Mouse (Mus musculus) natural killer cell, adult 2 months (primary cell): ENCODE results near the gene Zfp708.
A peak's percentile ranks its signal among the peaks of the same experiment; 100 is the strongest.
"Not testable (repeated sequence)": the region's sequence is repeated elsewhere in the genome, so short reads cannot be mapped to it uniquely, and the experiment has no call there.

Experiments
- DNase-seq, 2 experiments: peaks; one replicate each; pipeline ENCODE4 v3.0.0; 2022; ENCODE audit warnings: low spot score in 2 of 2

Zfp708 gene

GRCm38 (mm10) chr13:67097876-67098275 is at the start of gene Zfp708:
TSS of gene Zfp708 (minus strand) at chr13:67097976.
- DNase-seq = no peak

GRCm38 (mm10) chr13:67128038-67128721 is 30.4 kb upstream of the Zfp708 start:
- DNase-seq = peak; percentile 68 to 74

- DNase-seq = not testable (repeated sequence)
These were observed 29.7 kb upstream of the Zfp708 start for GRCm38 (mm10) chr13:67127507-67127906.

- no peak for DNase-seq
These were observed 26.7 kb upstream of the Zfp708 start for GRCm38 (mm10) chr13:67124460-67124859.

- DNase-seq = not testable (repeated sequence)
These were observed 23.6 kb upstream of the Zfp708 start, which contains the start of gene Zfp759 for GRCm38 (mm10) chr13:67121360-67121759. TSS of gene Zfp759 (plus strand) at chr13:67121660.

- DNase-seq = not testable (repeated sequence)
These were observed 18.4 kb upstream of the Zfp708 start, which contains the start of gene Rslcan18 for GRCm38 (mm10) chr13:67116163-67116562. TSS of gene Rslcan18 (minus strand) at chr13:67116263.

- no peak for DNase-seq
These were observed 15.5 kb upstream of the Zfp708 start for GRCm38 (mm10) chr13:67113287-67113686.

GRCm38 (mm10) chr13:67112096-67112495 is 14.3 kb upstream of the Zfp708 start:
- no peak for DNase-seq

GRCm38 (mm10) chr13:67108821-67109206 is 11.0 kb upstream of the Zfp708 start:
- DNase-seq = no peak

- DNase-seq = peak; percentile 89 to 90
These were observed 10.5 kb upstream of the Zfp708 start, which contains the start of gene Gm28557 for GRCm38 (mm10) chr13:67108194-67108820. TSS of gene Gm28557 (minus strand) at chr13:67108604.

- no peak for DNase-seq
These were observed 9.9 kb upstream of the Zfp708 start for GRCm38 (mm10) chr13:67107681-67108080.

GRCm38 (mm10) chr13:67090154-67090553 is 7.6 kb downstream of the Zfp708 start:
- DNase-seq = no peak

- DNase-seq = peak in 1 of 2 experiments; percentile 2
These were observed 15.8 kb downstream of the Zfp708 start for GRCm38 (mm10) chr13:67081946-67082345.

- DNase-seq = peak; percentile 42 to 46
These were observed 16.5 kb downstream of the Zfp708 start for GRCm38 (mm10) chr13:67081142-67081713.

GRCm38 (mm10) chr13:67077244-67077643 is 20.5 kb downstream of the Zfp708 start:
- no peak for DNase-seq

GRCm38 (mm10) chr13:67072786-67073185 is 25.0 kb downstream of the Zfp708 start:
- no peak for DNase-seq

GRCm38 (mm10) chr13:67065386-67065785 is 32.4 kb downstream of the Zfp708 start:
- no peak for DNase-seq

GRCm38 (mm10) chr13:67062427-67062826 is 35.3 kb downstream of the Zfp708 start:
- DNase-seq = no peak

- peak; percentile 72 to 78 for DNase-seq
These were observed 36.9 kb downstream of the Zfp708 start, which contains the start of gene Zfp712 for GRCm38 (mm10) chr13:67060786-67061358. TSS of gene Zfp712 (minus strand) at chr13:67061170.

- DNase-seq = peak in 1 of 2 experiments; percentile 2
These were observed 37.5 kb downstream of the Zfp708 start for GRCm38 (mm10) chr13:67060161-67060785.
